Mouse (Mus musculus) T-helper 17 cell (primary cell): Measurements from ENCODE around the gene Gipc1.

Experiments
- in situ Hi-C, 2 experiments: fragments of 300-600 bp; cut with MboI, MseI; formaldehyde crosslinking; loops; 1 replicate in 1 of 2; 2 replicates in 1 of 2; pipeline ENCODE4 v1.15.1; 2025; ENCODE audit warnings: high pct_unique_total_duplicates in 2 of 2

The Gipc1 gene

GRCm38 (mm10) chr8:83652030-83652743 is at the start of gene Gipc1:
TSS of gene Gipc1 (plus strand) at chr8:83652677.
- in situ Hi-C loops = loop anchor here in 1 of 2 experiments (5.0 kb wide), 1 partner anchor 45 kb away; the partner anchor contains the start of genes Dnajb1 and Tecr

- in situ Hi-C loops = loop anchor here (5.0 to 25.0 kb wide), 4 partner anchors 44 to 1596 kb away; partner anchors contain the start of gene Gipc1 (in 1 of the 2)
Measured at GRCm38 (mm10) chr8:83607661-83608397, 44.6 kb upstream of the Gipc1 start, which contains the start of the genes Tecr and Dnajb1. TSS of gene Tecr (minus strand) at chr8:83607971. TSS of gene Dnajb1 (plus strand) at chr8:83608193.

- in situ Hi-C loops = loop anchor here (5.0 to 25.0 kb wide), 4 partner anchors 44 to 1596 kb away; partner anchors contain the start of gene Gipc1 (in 1 of the 2)
Measured at GRCm38 (mm10) chr8:83608398-83608829, 44.1 kb upstream of the Gipc1 start.

GRCm38 (mm10) chr8:83609086-83609485 is 43.4 kb upstream of the Gipc1 start:
- in situ Hi-C loops = loop anchor here (5.0 to 25.0 kb wide), 4 partner anchors 43 to 1597 kb away; partner anchors contain the start of gene Gipc1 (in 1 of the 2)

- in situ Hi-C loops = loop anchor here (5.0 to 25.0 kb wide), 4 partner anchors 43 to 1597 kb away; partner anchors contain the start of gene Gipc1 (in 1 of the 2)
Measured at GRCm38 (mm10) chr8:83609547-83610180, 42.8 kb upstream of the Gipc1 start.

- in situ Hi-C loops = loop anchor here in 1 of 2 experiments (25.0 kb wide), 1 partner anchor 1600 kb away; no protein-coding TSS in a partner anchor
Measured at GRCm38 (mm10) chr8:83611921-83612320, 40.6 kb upstream of the Gipc1 start.

GRCm38 (mm10) chr8:83613695-83614094 is 38.8 kb upstream of the Gipc1 start:
- in situ Hi-C loops = loop anchor here in 1 of 2 experiments (25.0 kb wide), 1 partner anchor 1601 kb away; no protein-coding TSS in a partner anchor

GRCm38 (mm10) chr8:83616625-83617024 is 35.9 kb upstream of the Gipc1 start:
- in situ Hi-C loops = loop anchor here in 1 of 2 experiments (25.0 kb wide), 1 partner anchor 1604 kb away; no protein-coding TSS in a partner anchor

GRCm38 (mm10) chr8:83617111-83617510 is 35.4 kb upstream of the Gipc1 start:
- in situ Hi-C loops = loop anchor here in 1 of 2 experiments (25.0 kb wide), 1 partner anchor 1605 kb away; no protein-coding TSS in a partner anchor

GRCm38 (mm10) chr8:83618566-83618965 is 33.9 kb upstream of the Gipc1 start:
- in situ Hi-C loops = loop anchor here in 1 of 2 experiments (25.0 kb wide), 1 partner anchor 1606 kb away; no protein-coding TSS in a partner anchor

- in situ Hi-C loops = loop anchor here (10.0 to 25.0 kb wide), 2 partner anchors 135 to 1607 kb away; no protein-coding TSS in a partner anchor
Measured at GRCm38 (mm10) chr8:83619568-83620285, 32.8 kb upstream of the Gipc1 start.

- in situ Hi-C loops = loop anchor here (10.0 to 25.0 kb wide), 2 partner anchors 137 to 1610 kb away; no protein-coding TSS in a partner anchor
Measured at GRCm38 (mm10) chr8:83621691-83622388, 30.6 kb upstream of the Gipc1 start.

- in situ Hi-C loops = loop anchor here (10.0 to 25.0 kb wide), 2 partner anchors 138 to 1610 kb away; no protein-coding TSS in a partner anchor
Measured at GRCm38 (mm10) chr8:83622389-83622989, 30.0 kb upstream of the Gipc1 start.

- in situ Hi-C loops = loop anchor here (10.0 to 25.0 kb wide), 2 partner anchors 139 to 1611 kb away; no protein-coding TSS in a partner anchor
Measured at GRCm38 (mm10) chr8:83623549-83623948, 28.9 kb upstream of the Gipc1 start.

GRCm38 (mm10) chr8:83624739-83625138 is 27.7 kb upstream of the Gipc1 start:
- in situ Hi-C loops = loop anchor here (10.0 to 25.0 kb wide), 2 partner anchors 140 to 1612 kb away; no protein-coding TSS in a partner anchor

GRCm38 (mm10) chr8:83625676-83626299 is 26.7 kb upstream of the Gipc1 start:
- in situ Hi-C loops = loop anchor here in 1 of 2 experiments (10.0 kb wide), 1 partner anchor 141 kb away; no protein-coding TSS in a partner anchor

GRCm38 (mm10) chr8:83632083-83632707 is 20.3 kb upstream of the Gipc1 start:
- in situ Hi-C loops = no loop called here

GRCm38 (mm10) chr8:83638856-83639255 is 13.6 kb upstream of the Gipc1 start:
- in situ Hi-C loops = no loop called here
